Mouse (Mus musculus) Patski (cell line): ENCODE data around the gene Supt6. TPM values are rescaled to one million over a fixed set of nuclear protein-coding genes. Genes with fewer than 3 reads are reported as not detected.

ENCODE experiments used
- ATAC-seq: fragments of 100-300 bp; one replicate; pipeline ENCODE4 v1.8.0; 2021
- CTCF ChIA-PET: fragments of 350-600 bp; sonication (Branson Sonifier 250); formaldehyde crosslinking; loops from one replicate; lab custom pipeline; 2022; ENCODE audit warnings: inconsistent platforms; lab: Charles Lee
- POLR2A ChIA-PET: fragments of 350-600 bp; sonication (Branson Sonifier 250); formaldehyde crosslinking; loops from one replicate; lab custom pipeline; 2022; ENCODE audit warnings: antibody characterized with exemption, inconsistent platforms; lab: Charles Lee
- DNase-seq: peaks from one replicate; pipeline ENCODE4 v3.0.0-alpha.2; 2011; ENCODE audit warnings: low read depth, low spot score
- H3K27me3 ChIP-seq: fragments of 371-371 bp; one replicate; pipeline ENCODE4 v1.5.1; 2021
- CTCF ChIP-seq: fragments of 100-300 bp; IDR thresholded peaks from one replicate; pipeline ENCODE4 v1.5.1; 2021
- in situ Hi-C: fragments of 300-500 bp; cut with MboI; formaldehyde crosslinking; loops from 3 replicates; pipeline ENCODE4 v1.11.1; 2018; ENCODE audit warnings: low pct_unique_long_range_greater_than_20kb, mixed read lengths
- polyA plus RNA-seq: library from polyadenylated mRNA; unstranded; gene quantifications from one replicate; pipeline ENCODE4 v1.2.3, GENCODE M21; 2021

The Supt6 gene
- polyA plus RNA-seq, 1 experiment from 2014 or later = 69.2 TPM

DNA sequence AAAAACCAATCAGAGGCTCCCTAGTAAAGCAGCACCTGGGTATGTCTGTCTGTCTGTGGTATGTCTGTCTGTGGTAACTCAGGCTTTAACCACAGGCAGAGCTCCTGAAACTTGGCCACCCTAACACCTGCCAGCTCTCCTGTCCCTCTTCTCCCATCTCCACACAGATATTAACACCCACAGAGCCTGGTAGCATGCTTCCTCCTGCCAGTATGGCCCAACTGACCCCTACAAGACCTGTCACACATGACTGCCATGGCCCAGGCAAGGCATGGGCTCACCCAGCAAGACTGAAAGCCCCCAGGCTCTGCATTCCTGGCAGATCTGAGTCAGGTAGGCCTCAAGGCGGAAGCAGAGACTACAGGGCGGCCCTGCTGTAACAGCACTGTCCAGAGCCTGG is 82.7 kb downstream of the Supt6 start:
- DNase-seq = no peak
- POLR2A ChIA-PET = interaction anchor here (0.7 to 4.8 kb wide), 5 partner anchors 8 to 118 kb away, joined by 3 to 50 read pairs (median 3); partner anchors contain the start of genes Nek8 and Tlcd1
- H3K27me3 ChIP-seq = no peaks in the 10 kb centered on the region
- ATAC-seq = no peak
- TF ChIP-seq CTCF = no peak
- CTCF ChIA-PET = interaction anchor here (2.0 kb wide), 1 partner anchor 13 kb away, joined by 9 read pairs; the partner anchor contains the start of genes Nek8 and Tlcd1
- in situ Hi-C loops = no loop called here

DNA sequence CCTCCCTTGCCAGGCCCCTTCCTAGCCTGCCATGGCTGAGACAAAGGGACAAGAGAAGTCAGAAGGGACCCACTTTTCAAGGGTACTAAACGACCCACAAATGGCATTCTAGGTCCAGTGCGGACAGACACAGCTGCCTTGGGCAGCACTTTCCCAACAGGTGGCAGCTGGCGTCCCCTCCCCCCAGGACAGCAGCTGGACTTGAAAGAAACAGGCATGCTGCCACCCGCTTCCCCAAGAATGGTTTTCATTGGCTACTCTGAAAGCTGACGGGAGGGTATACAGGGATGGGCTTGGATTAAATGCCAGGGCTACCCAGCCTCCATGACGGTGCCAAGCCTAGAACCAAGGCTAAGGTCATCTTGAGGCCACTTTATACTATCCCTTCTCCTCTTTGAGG is 83.3 kb downstream of the Supt6 start:
- in situ Hi-C loops = no loop called here
- POLR2A ChIA-PET = interaction anchor here (4.8 kb wide), 1 partner anchor 13 kb away, joined by 50 read pairs; the partner anchor contains the start of genes Nek8 and Tlcd1
- ATAC-seq (no peak), DNase-seq (no peak)
- no peak for TF ChIP-seq CTCF
- H3K27me3 ChIP-seq = no peaks in the 10 kb centered on the region
- CTCF ChIA-PET = no interaction called here

DNA sequence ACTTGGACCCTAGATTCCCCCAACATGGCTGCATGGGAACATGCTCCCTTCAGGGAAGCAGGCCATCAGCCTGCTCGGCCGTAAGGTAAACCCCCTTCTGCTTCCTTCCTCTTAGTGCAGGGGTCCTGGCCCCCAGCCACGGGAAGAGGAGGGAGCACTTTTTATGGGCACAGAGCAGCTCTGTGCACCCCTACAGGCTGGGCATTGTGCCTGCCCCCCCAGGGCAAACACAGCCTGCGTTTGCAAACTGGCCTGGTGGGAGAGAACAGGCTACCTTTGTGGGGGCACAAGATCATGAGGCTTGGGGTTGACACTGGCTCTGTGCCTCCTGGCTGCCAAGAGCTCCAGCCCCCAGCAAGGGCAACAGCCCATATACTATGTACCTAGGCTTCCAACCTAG is 83.8 kb downstream of the Supt6 start:
- in situ Hi-C loops = no loop called here
- CTCF ChIA-PET = interaction anchor here (1.1 kb wide), 1 partner anchor 16 kb away, joined by 3 read pairs; no protein-coding TSS in a partner anchor
- POLR2A ChIA-PET = interaction anchor here (0.7 to 4.8 kb wide), 2 partner anchors 14 to 104 kb away, joined by 3 to 50 read pairs; partner anchors contain the start of genes Nek8 and Tlcd1
- TF ChIP-seq CTCF = no peak
- DNase-seq (no peak), ATAC-seq (no peak)
- H3K27me3 ChIP-seq = no peaks in the 10 kb centered on the region

DNA sequence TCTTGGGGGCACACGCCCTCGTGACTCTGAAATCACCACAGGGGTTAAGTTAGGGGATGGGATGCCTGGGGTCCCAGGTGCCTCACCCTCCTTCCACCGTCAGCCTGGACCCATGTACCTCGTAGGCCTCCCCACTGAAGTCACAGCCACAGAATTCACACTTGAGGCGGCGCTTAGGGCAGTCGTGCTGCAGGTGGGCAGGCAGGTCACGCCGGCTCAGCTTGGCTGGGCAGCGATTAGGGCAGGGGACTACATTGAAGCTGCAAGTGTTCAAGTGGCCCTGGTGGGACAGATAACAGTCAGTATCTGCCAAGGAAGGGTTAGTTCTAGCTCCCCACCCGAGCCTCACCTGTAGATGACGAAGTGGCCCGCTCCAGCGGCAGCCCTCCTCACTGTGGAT is 84.6 kb downstream of the Supt6 start:
- no peak for TF ChIP-seq CTCF
- ChIA-PET POLR2A (interaction anchor here (0.7 kb wide), 1 partner anchor 103 kb away, joined by 3 read pairs; no protein-coding TSS in a partner anchor), CTCF (interaction anchor here (1.1 kb wide), 1 partner anchor 17 kb away, joined by 3 read pairs; no protein-coding TSS in a partner anchor)
- ATAC-seq (no peak), DNase-seq (no peak)
- no peaks in the 10 kb centered on the region for H3K27me3 ChIP-seq
- in situ Hi-C loops = no loop called here

DNA sequence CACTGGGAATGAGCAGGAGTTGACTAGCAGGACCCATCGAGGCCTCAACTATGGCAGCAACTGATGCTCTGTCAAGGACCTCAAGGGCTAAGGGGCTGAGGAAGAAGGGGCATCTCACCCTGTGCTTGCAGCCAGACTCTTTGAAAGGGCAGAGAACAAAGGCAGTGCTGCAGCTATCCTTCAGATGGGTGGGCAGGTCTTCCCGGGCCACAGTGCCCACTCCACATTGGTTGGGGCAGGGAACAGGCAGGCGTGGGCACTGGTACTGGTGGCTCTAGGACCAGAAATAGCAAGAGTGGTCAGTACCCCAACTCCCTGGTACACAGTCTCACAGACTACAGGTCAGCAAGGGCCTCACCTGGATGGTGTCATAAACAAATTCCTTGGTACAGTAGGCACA is 85.1 kb downstream of the Supt6 start:
- CTCF ChIA-PET = interaction anchor here (1.2 kb wide), 1 partner anchor 17 kb away, joined by 3 read pairs; no protein-coding TSS in a partner anchor
- in situ Hi-C loops = no loop called here
- POLR2A ChIA-PET = interaction anchor here (1.1 kb wide), 1 partner anchor 16 kb away, joined by 3 read pairs; the partner anchor contains the start of genes Nek8 and Tlcd1
- DNase-seq (no peak), ATAC-seq (no peak)
- no peak for TF ChIP-seq CTCF
- H3K27me3 ChIP-seq = no peaks in the 10 kb centered on the region

DNA sequence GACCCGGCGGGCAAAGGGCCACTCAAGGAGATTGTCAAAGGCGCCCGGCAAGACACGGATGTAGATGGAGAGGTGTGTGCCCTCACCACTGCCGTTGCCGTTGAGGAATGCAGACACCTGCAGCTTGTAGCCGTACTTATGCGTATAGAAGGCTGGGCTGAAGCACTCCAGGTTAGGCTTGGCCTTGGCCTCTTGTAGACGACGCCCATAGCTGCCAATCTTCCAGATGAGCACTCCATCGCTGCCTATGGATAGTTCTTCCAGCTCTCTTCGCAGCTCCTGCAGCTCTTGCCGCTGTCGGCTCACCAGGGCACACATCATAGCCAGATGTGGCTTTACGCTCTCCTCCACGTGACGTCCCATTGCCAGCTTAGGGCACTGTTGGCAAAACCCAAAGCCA is 85.6 kb downstream of the Supt6 start:
- ChIA-PET POLR2A (interaction anchor here (1.1 to 1.9 kb wide), 2 partner anchors 12 to 17 kb away, joined by 3 to 6 read pairs; partner anchors contain the start of genes Nek8 and Tlcd1), CTCF (interaction anchor here (1.2 kb wide), 1 partner anchor 18 kb away, joined by 3 read pairs; no protein-coding TSS in a partner anchor)
- no peak for TF ChIP-seq CTCF
- no peaks in the 10 kb centered on the region for H3K27me3 ChIP-seq
- in situ Hi-C loops = no loop called here
- ATAC-seq = no peak
- no peak for DNase-seq

DNA sequence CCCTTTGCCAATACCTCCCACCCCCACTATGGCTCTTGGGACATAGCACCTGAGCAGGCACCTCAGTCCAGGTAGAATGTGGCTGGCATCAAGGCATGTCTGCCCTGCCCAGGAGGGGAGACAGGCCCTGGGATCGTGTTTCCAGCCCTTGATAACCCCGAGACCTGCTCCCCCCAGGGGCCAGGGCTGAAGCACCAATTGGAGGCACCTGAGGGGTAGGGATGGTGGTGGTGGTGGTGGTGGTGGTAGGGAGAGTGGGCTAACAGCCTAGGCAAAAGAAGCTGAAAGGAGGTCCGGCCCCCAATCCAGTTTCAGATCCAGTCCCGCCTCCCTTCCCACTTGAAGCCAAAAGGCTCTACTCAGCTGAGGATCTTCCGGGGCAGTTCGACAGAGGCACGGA is 86.2 kb downstream of the Supt6 start:
- ChIA-PET CTCF (interaction anchor here (1.0 to 1.6 kb wide), 4 partner anchors 12 to 37 kb away, joined by 3 to 5 read pairs (median 3); no protein-coding TSS in a partner anchor), POLR2A (interaction anchor here (0.9 to 1.9 kb wide), 3 partner anchors 13 to 25 kb away, joined by 3 to 6 read pairs (median 3); partner anchors contain the start of genes Nek8 and Tlcd1)
- ATAC-seq (no peak), DNase-seq (no peak)
- no peak for TF ChIP-seq CTCF
- no peaks in the 10 kb centered on the region for H3K27me3 ChIP-seq
- in situ Hi-C loops = loop anchor here (5.0 kb wide), 1 partner anchor 102 kb away; no protein-coding TSS in a partner anchor

DNA sequence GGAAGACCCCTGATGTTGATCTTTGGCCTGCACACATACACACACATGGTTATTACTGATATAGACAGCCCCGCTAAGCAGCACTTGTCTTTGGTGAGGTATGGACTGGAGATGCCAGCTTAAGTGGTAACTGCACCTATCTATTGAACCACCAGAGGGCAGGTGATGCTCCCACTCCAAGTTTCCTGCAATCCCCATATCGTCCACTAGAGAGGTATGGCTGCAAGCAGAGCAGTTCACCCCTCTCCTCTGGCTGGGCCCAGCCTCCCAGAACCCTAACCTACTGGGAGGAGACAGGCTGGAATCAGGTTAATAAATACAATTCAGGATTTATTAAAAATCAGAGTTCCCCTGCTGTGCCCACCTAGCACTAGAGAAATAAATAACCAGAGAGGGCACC is 86.7 kb downstream of the Supt6 start:
- no peak for DNase-seq
- POLR2A ChIA-PET = interaction anchor here (0.9 to 1.9 kb wide), 3 partner anchors 13 to 25 kb away, joined by 3 to 6 read pairs (median 5); no protein-coding TSS in a partner anchor
- no peaks in the 10 kb centered on the region for H3K27me3 ChIP-seq
- in situ Hi-C loops = loop anchor here (5.0 kb wide), 1 partner anchor 102 kb away; no protein-coding TSS in a partner anchor
- CTCF ChIA-PET = interaction anchor here (1.0 to 1.8 kb wide), 6 partner anchors 12 to 36 kb away, joined by 3 to 8 read pairs (median 4); no protein-coding TSS in a partner anchor
- TF ChIP-seq CTCF = no peak
- peak; percentile 32 for ATAC-seq

Other genes with a start within 250 kb of the Supt6 start
- gene Dhrs13, start 213.7 kb downstream of the Supt6 start, polyA plus RNA-seq = 17.9 TPM
- 143 TPM for gene Flot2, start 208.1 kb downstream of the Supt6 start, polyA plus RNA-seq
- gene Eral1, start 165.6 kb downstream of the Supt6 start, polyA plus RNA-seq = 22.1 TPM
- gene Fam222b, start 151.3 kb downstream of the Supt6 start, polyA plus RNA-seq = 18.6 TPM
- gene Traf4, start 80.4 kb downstream of the Supt6 start, polyA plus RNA-seq = 101 TPM
- gene Nek8, start 69.3 kb downstream of the Supt6 start, polyA plus RNA-seq = 19.6 TPM
- 13.6 TPM for gene Tlcd1, start 69.3 kb downstream of the Supt6 start, polyA plus RNA-seq
- gene Rpl23a, start 62.4 kb downstream of the Supt6 start, polyA plus RNA-seq = 1,270 TPM
- gene Rab34, start 57.6 kb downstream of the Supt6 start, polyA plus RNA-seq = 138 TPM
- gene Proca1, start 52.6 kb downstream of the Supt6 start, polyA plus RNA-seq = 0.18 TPM
- 118 TPM for gene Sdf2, start 241 bp downstream of the Supt6 start, polyA plus RNA-seq
- 192 TPM for gene 2610507B11Rik, start 15.8 kb upstream of the Supt6 start, polyA plus RNA-seq
- 0.30 TPM for gene BC030499, start 44.9 kb upstream of the Supt6 start, polyA plus RNA-seq
- 45.2 TPM for gene Spag5, start 55.5 kb upstream of the Supt6 start, polyA plus RNA-seq
- 0.32 TPM for gene Aldoc, start 77.0 kb upstream of the Supt6 start, polyA plus RNA-seq
- gene Pigs, start 82.4 kb upstream of the Supt6 start, polyA plus RNA-seq = 96.5 TPM
- 55.0 TPM for gene Unc119, start 97.5 kb upstream of the Supt6 start, polyA plus RNA-seq
- 0.37 TPM for gene Foxn1, start 140.6 kb upstream of the Supt6 start, polyA plus RNA-seq
- 1.1 TPM for gene Slc13a2, start 176.2 kb upstream of the Supt6 start, polyA plus RNA-seq
- gene Slc46a1, start 219.7 kb upstream of the Supt6 start, polyA plus RNA-seq = 15.6 TPM